Mouse (Mus musculus): ENCODE measurements at regions not wholly inside any gene's neighbourhood (a gene's known extent, or its start where the extent isn't known, plus 50 kb on each side); places are given as distances from the start of the nearest gene placed in this dataset.

DNA sequence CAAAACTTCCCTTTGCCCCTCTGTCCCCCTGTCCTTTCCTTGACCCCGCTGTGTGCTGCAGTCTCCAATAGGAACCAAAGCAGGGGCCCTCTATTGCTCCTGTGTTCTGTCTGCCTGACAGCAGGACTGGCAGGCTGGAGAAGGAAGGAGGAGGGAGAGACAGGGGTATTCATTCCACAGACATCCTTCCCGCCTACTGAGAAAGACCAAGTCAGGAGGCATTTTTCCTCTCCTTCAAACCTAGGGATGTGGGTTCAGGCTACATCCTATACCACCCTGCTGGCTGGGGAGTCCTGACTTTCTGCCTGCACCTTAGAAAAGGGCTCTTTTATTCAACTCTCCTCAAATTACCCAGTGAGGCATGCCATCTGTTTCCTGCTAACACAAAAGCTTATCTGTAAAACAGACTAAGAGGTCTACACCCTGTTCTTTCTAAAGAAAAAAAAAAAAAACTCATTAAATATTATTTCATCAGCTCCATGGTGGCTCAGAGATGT lies 270.9 kb upstream of the Gpc5 start:
- TF ChIP-seq CTCF (IDR thresholded peaks at IDR 0.05) (no peak), POLR2A (IDR thresholded peaks at IDR 0.05; ENCODE audit: insufficient read depth, low read depth, low read length) (no peak)

All from heart, adult 2 months (tissue).